Mouse (Mus musculus) embryonic facial prominence, embryonic 14.5 days (tissue): Measurements from ENCODE around the gene Fras1. TPM values are rescaled to one million over a fixed set of nuclear protein-coding genes. Genes with fewer than 3 reads are reported as not detected.

Experiments used
- ATAC-seq: fragments of 200-750 bp; cut with Nextera tagmentation; 2 replicates; pipeline ENCODE4 v1.8.0; 2017; ENCODE audit warnings: low read depth, moderate number of reproducible peaks, moderate TSS enrichment
- DNase-seq: peaks from one replicate; pipeline ENCODE4 v3.0.0-alpha.2; 2015; ENCODE audit warnings: low spot score
- H3K27ac ChIP-seq: fragments of 300-500 bp; sonication (generic); replicated peaks from 2 replicates; pipeline ENCODE4 v1.5.1; 2014; ENCODE audit warnings: low read depth, mild to moderate bottlenecking, low read length, moderate library complexity
- H3K27me3 ChIP-seq: fragments of 300-500 bp; sonication (generic); replicated peaks from 2 replicates; pipeline ENCODE4 v1.6.1; 2014; ENCODE audit warnings: low read length; ENCODE audit not compliant: control insufficient read depth, insufficient read depth
- H3K36me3 ChIP-seq: fragments of 300-500 bp; sonication (generic); 2 replicates; pipeline ENCODE4 v1.6.1; 2014; ENCODE audit warnings: low read length, mixed read lengths; ENCODE audit not compliant: control insufficient read depth, insufficient read depth
- H3K4me1 ChIP-seq: fragments of 300-500 bp; sonication (generic); 2 replicates; pipeline ENCODE4 v1.6.1; 2014; ENCODE audit warnings: antibody characterized with exemption, low read length; ENCODE audit not compliant: control insufficient read depth, insufficient read depth
- H3K4me2 ChIP-seq: fragments of 300-500 bp; sonication (generic); 2 replicates; pipeline ENCODE4 v1.6.1; 2014; ENCODE audit warnings: low read depth, mild to moderate bottlenecking, low read length, moderate library complexity, mixed read lengths
- H3K4me3 ChIP-seq: fragments of 300-500 bp; sonication (generic); 2 replicates; pipeline ENCODE4 v1.5.1; 2014; ENCODE audit warnings: low read depth, mild to moderate bottlenecking, low read length
- H3K9ac ChIP-seq: fragments of 300-500 bp; sonication (generic); 2 replicates; pipeline ENCODE4 v1.6.1; 2014; ENCODE audit warnings: low read depth, mild to moderate bottlenecking, low read length, moderate library complexity, mixed read lengths
- H3K9me3 ChIP-seq: fragments of 300-500 bp; sonication (generic); 2 replicates; pipeline ENCODE4 v1.6.1; 2016; ENCODE audit warnings: low read length; ENCODE audit not compliant: control insufficient read depth
- WGBS: fragments of 180-500 bp; shearing (Covaris S2); extraction: QIAGEN DNeasy Blood & Tissue Kit; methylation state at CpG from one replicate; pipeline ENCODE4 v1.1.7; 2014; 5-methylcytosine and 5-hydroxymethylcytosine counted together
- polyA plus RNA-seq: library from polyadenylated mRNA; unstranded; fragments of >200 nt; fragmentation: Nextera tagmentation; extraction: Ambion mirVana; gene quantifications from 2 replicates; pipeline ENCODE4 v1.2.1, GENCODE M21; 2014

Fras1 gene
- polyA plus RNA-seq, 1 experiment from 2014 or later: 19.2 TPM

- DNase-seq: no peak
- WGBS: 85% methylated on average over 6 of the region's 6 CpGs
- no peaks in the 10 kb centered on the region for H3K9me3 ChIP-seq
- no peaks in the 10 kb centered on the region for H3K36me3 ChIP-seq
- no peak overlapping the region for H3K4me2 ChIP-seq
- H3K4me1 ChIP-seq: no peaks in the 10 kb centered on the region
- ATAC-seq: no peak
- no peak overlapping the region for H3K4me3 ChIP-seq
- no peak overlapping the region for H3K27ac ChIP-seq
- H3K9ac ChIP-seq: no peak overlapping the region
- no peaks in the 10 kb centered on the region for H3K27me3 ChIP-seq
These were observed 216.9 kb downstream of the Fras1 start for GRCm38 (mm10) chr5:96590621-96591020.

DNA sequence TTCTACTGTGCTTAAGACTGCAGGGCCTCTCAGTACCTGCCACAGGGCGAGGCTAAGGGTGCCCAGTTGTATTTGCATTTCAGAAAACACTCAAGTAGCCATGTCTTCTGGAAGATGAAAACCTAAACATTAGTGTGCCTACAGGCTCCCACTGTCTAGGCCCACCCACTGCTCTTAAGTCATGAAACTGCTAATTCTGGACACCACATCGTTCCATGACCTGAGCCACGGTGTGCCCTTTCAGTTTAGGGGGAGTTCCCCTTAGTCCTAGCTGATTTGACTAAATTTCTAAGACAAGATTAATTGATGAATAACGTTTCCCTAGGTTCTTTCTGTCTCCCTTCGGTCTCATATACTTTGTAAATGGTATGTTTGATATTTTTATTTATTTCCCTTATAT is 222.0 kb downstream of the Fras1 start:
- WGBS: 91% methylated on average over 5 of the region's 5 CpGs
- H3K4me2 ChIP-seq: no peak overlapping the region
- no peak for DNase-seq
- no peak for ATAC-seq
- H3K4me1 ChIP-seq: no peaks in the 10 kb centered on the region
- H3K36me3 ChIP-seq: no peaks in the 10 kb centered on the region
- H3K27me3 ChIP-seq: no peaks in the 10 kb centered on the region
- no peaks in the 10 kb centered on the region for H3K9me3 ChIP-seq
- no peak overlapping the region for H3K27ac ChIP-seq
- H3K9ac ChIP-seq: no peak overlapping the region
- H3K4me3 ChIP-seq: no peak overlapping the region

GRCm38 (mm10) chr5:96603974-96604769 is 230.4 kb downstream of the Fras1 start:
- Histone ChIP-seq H3K9ac (no peak overlapping the region), H3K27me3 (no peaks in the 10 kb centered on the region), H3K4me2 (no peak overlapping the region), H3K9me3 (no peaks in the 10 kb centered on the region), H3K4me3 (no peak overlapping the region), H3K27ac (no peak overlapping the region), H3K36me3 (peaks cover 8% of the 10 kb centered on the region; the same call in 1 of the 2 replicates), H3K4me1 (peaks cover 11% of the 10 kb centered on the region; the same call in 1 of the 2 replicates)
- WGBS: 72% methylated on average over 7 of the region's 7 CpGs
- ATAC-seq (no peak), DNase-seq (no peak)

GRCm38 (mm10) chr5:96608036-96608435 is 234.3 kb downstream of the Fras1 start:
- Histone ChIP-seq H3K36me3 (no peaks in the 10 kb centered on the region), H3K27ac (no peak overlapping the region; the same call in 1 of the 2 replicates), H3K9ac (no peak overlapping the region), H3K9me3 (peaks cover 4% of the 10 kb centered on the region; the same call in 1 of the 2 replicates), H3K4me3 (no peak overlapping the region), H3K27me3 (no peaks in the 10 kb centered on the region), H3K4me2 (no peak overlapping the region), H3K4me1 (peaks cover 11% of the 10 kb centered on the region; the same call in 1 of the 2 replicates)
- DNase-seq: no peak
- no peak for ATAC-seq
- 56% methylated on average over 5 of the region's 5 CpGs for WGBS

DNA sequence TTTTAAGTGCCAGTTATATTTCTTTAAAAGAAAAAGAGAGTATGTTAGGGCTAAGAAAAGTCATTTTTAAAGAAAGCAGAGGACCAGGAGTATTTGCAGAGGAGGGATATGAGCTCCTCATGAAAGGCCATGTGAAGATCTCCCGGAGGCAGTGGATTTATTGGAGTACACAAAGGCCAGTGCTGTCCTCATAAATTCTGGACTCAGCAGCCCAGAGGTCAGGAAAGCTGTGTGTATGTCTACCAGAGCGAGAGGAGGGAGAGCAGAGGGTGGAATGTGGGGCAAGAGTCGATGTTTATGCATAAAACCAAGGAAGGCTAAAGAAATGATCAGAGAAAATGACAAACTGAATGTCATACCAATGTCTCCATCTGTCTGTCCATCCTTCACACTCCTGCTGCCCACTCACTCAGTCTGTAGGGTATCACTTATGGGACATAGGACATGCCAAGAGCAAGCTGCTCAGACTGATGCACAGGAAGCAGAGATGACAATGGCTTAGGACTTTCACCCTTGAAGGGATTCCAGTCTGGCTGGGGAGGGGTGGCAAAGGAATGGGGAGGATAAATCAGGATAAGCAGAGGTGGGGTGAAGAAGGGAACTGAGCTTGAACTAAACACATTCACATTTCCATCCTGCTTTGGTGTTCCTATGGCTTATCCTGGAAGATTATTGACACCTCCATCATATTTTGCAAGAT is 235.0 kb downstream of the Fras1 start:
- H3K4me3 ChIP-seq: no peak overlapping the region
- no peak overlapping the region for H3K27ac ChIP-seq
- DNase-seq (no peak), ATAC-seq (no peak)
- no peak overlapping the region for H3K9ac ChIP-seq
- H3K9me3 ChIP-seq: peaks cover 4% of the 10 kb centered on the region; the same call in 1 of the 2 replicates
- H3K4me1 ChIP-seq: peaks cover 11% of the 10 kb centered on the region; the same call in 1 of the 2 replicates
- WGBS: 93% methylated on average over 3 of the region's 3 CpGs
- no peaks in the 10 kb centered on the region for H3K36me3 ChIP-seq
- no peak overlapping the region for H3K4me2 ChIP-seq
- no peaks in the 10 kb centered on the region for H3K27me3 ChIP-seq

DNA sequence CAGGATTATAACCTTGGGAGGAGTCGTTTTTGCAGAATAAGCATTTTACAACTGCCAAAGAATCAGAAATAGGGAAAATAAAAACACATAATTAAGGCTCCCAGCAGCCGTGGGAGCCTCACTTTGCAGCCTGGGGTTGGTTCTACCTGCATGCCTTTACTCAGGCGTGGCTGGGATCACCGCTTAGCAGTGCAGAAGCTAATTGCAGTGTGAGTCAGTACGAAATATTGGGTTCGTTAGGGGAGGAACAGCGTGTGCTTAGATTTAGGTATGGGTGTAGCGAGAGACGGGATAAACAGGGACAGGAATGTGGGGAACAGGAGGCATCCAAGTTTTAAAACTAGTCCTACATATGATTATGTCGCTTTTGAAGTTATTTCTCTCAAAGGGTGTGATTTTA is 238.3 kb downstream of the Fras1 start:
- no peak for ATAC-seq
- no peak overlapping the region for H3K9ac ChIP-seq
- no peak overlapping the region for H3K4me3 ChIP-seq
- no peaks in the 10 kb centered on the region for H3K27me3 ChIP-seq
- DNase-seq: no peak
- no peak overlapping the region for H3K4me2 ChIP-seq
- no peaks in the 10 kb centered on the region for H3K36me3 ChIP-seq
- H3K27ac ChIP-seq: no peak overlapping the region
- peaks cover 4% of the 10 kb centered on the region; the same call in 1 of the 2 replicates for H3K9me3 ChIP-seq
- 78% methylated on average over 10 of the region's 10 CpGs for WGBS
- peaks cover 15% of the 10 kb centered on the region; the same call in 1 of the 2 replicates for H3K4me1 ChIP-seq

GRCm38 (mm10) chr5:96616954-96617646 is 243.3 kb downstream of the Fras1 start:
- Histone ChIP-seq H3K36me3 (peaks cover 8% of the 10 kb centered on the region; the same call in 1 of the 2 replicates), H3K9ac (no peak overlapping the region), H3K4me3 (no peak overlapping the region), H3K4me2 (no peak overlapping the region), H3K27ac (no peak overlapping the region), H3K27me3 (no peaks in the 10 kb centered on the region), H3K9me3 (no peaks in the 10 kb centered on the region), H3K4me1 (0 out of 2 replicates have a peak, but pooled peaks cover 6% of the 10 kb centered on the region)
- DNase-seq: peak; percentile 84
- ATAC-seq: peak; percentile 90
- 37% methylated on average over 6 of the region's 6 CpGs for WGBS

- DNase-seq (no peak), ATAC-seq (no peak)
- WGBS: 61% methylated on average over 2 of the region's 2 CpGs
- Histone ChIP-seq H3K9me3 (no peaks in the 10 kb centered on the region), H3K4me3 (no peak overlapping the region), H3K27ac (no peak overlapping the region), H3K4me1 (0 out of 2 replicates have a peak, but pooled peaks cover 6% of the 10 kb centered on the region), H3K4me2 (no peak overlapping the region), H3K27me3 (no peaks in the 10 kb centered on the region), H3K36me3 (peaks cover 8% of the 10 kb centered on the region; the same call in 1 of the 2 replicates), H3K9ac (no peak overlapping the region)
These were observed 244.3 kb downstream of the Fras1 start for GRCm38 (mm10) chr5:96618008-96618407.
